ENCODE assay signal across 7 mouse cellular contexts in the genomic region with DNA sequence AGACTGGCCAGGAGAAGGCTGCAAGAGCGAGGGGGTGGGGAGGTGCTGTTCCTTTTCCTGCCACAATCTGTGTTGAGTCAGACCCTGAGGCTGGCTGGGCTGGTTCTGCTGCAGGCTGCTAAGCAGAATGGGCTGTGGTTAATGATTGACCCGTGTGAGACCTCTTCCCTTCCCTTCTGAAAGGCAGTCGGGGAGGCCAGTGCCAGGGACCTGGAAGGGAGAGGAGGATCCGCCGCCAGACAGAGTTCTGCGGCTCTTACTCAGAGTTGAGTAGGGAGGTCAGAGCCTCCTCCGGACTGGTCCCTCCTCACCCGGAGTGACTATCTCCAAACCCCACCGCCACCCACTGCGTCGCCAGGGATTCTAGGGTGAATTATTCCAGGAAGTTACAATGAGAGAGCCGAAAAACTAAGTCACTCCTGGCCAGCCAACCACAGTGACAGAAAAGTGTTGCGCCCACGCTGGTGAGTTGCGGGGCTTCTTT. TPM values are rescaled to one million over a fixed set of nuclear protein-coding genes. Genes with fewer than 3 reads are reported as not detected.
A peak's percentile ranks its signal among the peaks of the same experiment; 100 is the strongest.
DNase-seq lines count a peak whose midpoint lies in the region; ATAC-seq and TF ChIP-seq lines count a peak whose summit lies in the region.

TSS of gene Gpr39 (plus strand) at position 206 of the 484 bp plus-strand sequence.

- 0 out of 2 replicates have a peak within 1 kb of the TSS, but pooled peaks have one; percentile 25 for H3K27ac ChIP-seq in heart, embryonic 12.5 days (ENCODE audit: poor library complexity, severe bottlenecking)

- H3K4me1 ChIP-seq in heart, embryonic 12.5 days (replicated peaks), result peaks cover 23% of the 10 kb centered on the region

- TF ChIP-seq POLR2A in myocyte (IDR thresholded peaks at IDR 0.05; ENCODE audit: insufficient read length, low read depth), result no peak

- peak within 1 kb of the TSS; percentile 12; the same call in 1 of the 2 replicates for H3K4me3 ChIP-seq in heart, embryonic 12.5 days
- peak within 1 kb of the TSS; percentile 26 for H3K4me3 ChIP-seq in myocyte

- WGBS in heart, embryonic 12.5 days, result 34% methylated on average over 15 of the region's 15 CpGs
- 19% methylated on average over 15 of the region's 15 CpGs for whole genome bisulfite sequencing in large intestine, adult 2 months

- H3K79me2 ChIP-seq in myocyte (ENCODE audit: control insufficient read depth, insufficient read depth), result peaks cover 7% of the 10 kb centered on the region

- peak; percentile 57 for DNase-seq in embryo, embryonic 10 days (ENCODE audit: low spot score)
- peak; percentile 88 for DNase-seq in large intestine, adult 2 months (ENCODE audit: low read depth, low spot score)
- DNase-seq in frontal cortex, postnatal 36 days (ENCODE audit: low spot score in 2 of 2), result no peak
- DNase-seq in right cerebral cortex, postnatal 10 days (ENCODE audit: low spot score in 2 of 2), result no peak
- DNase-seq in thymus, postnatal 25 days, result no peak

- H3K9ac ChIP-seq in heart, embryonic 12.5 days, result no peak within 1 kb of the TSS

- H3K9me3 ChIP-seq in heart, embryonic 12.5 days (replicated peaks), result no peaks in the 10 kb centered on the region

- peak within 1 kb of the TSS; percentile 41 for H3K4me2 ChIP-seq in heart, embryonic 12.5 days
- peak within 1 kb of the TSS; percentile 88 for H3K4me2 ChIP-seq in myocyte (ENCODE audit: low read depth)

- peak within 1 kb of the TSS; percentile 29 for H3ac ChIP-seq in myocyte (ENCODE audit: control insufficient read depth, insufficient read length)

- H3K36me3 ChIP-seq in heart, embryonic 12.5 days, result no peaks in the 10 kb centered on the region
- no peaks in the 10 kb centered on the region for H3K36me3 ChIP-seq in myocyte (ENCODE audit: control insufficient read depth, insufficient read depth)

- ATAC-seq in heart, embryonic 12.5 days (ENCODE audit: insufficient number of reproducible peaks, low FRiP score), result peak; percentile 71; the same call in 1 of the 2 replicates

- H3K27me3 ChIP-seq in heart, embryonic 12.5 days (replicated peaks), result no peaks in the 10 kb centered on the region
- H3K27me3 ChIP-seq in myocyte (ENCODE audit: control insufficient read depth, insufficient read depth, insufficient read length), result no peaks in the 10 kb centered on the region

TF ChIP-seq in myocyte, 11 proteins besides CTCF, POLR2A, EP300 and RAD21:
- no peak for TF ChIP-seq MYOD1 (IDR thresholded peaks at IDR 0.05; ENCODE audit: control insufficient read depth in 1 of 3, insufficient read length in 2 of 3, low read depth in 2 of 3)
- no peak for TF ChIP-seq POLR2AphosphoS2 (IDR thresholded peaks at IDR 0.05; ENCODE audit: insufficient read length, low read depth)

RNA-seq across cellular contexts. Expression of gene Gpr39, which starts in this region (rescaled TPM):
- 2.2 and 2.6 TPM in 2 replicates for polyA plus RNA-seq in heart, embryonic 12.5 days (2016; fragmentation: Nextera tagmentation; extraction: Ambion mirVana)
- polyA plus RNA-seq in large intestine, adult 2 months (2012; rRNA removed), result 9.2 and 32.7 TPM in 2 replicates
- 7.6 TPM for polyA plus RNA-seq in myocyte (2012; fragmentation: generic; extraction: Trizol)

Comparison
In these comparisons a context has a peak if more than half of its experiments do, and no peak if none do; other contexts are left out.
1. DNase-seq: peak in embryo, embryonic 10 days (single experiment) and large intestine, adult 2 months (single experiment); none in frontal cortex, postnatal 36 days (0 of 2), right cerebral cortex, postnatal 10 days (0 of 2) and thymus, postnatal 25 days (single experiment).